Mouse (Mus musculus): Measurements from ENCODE around the gene Eral1.

Eral1 gene

DNA sequence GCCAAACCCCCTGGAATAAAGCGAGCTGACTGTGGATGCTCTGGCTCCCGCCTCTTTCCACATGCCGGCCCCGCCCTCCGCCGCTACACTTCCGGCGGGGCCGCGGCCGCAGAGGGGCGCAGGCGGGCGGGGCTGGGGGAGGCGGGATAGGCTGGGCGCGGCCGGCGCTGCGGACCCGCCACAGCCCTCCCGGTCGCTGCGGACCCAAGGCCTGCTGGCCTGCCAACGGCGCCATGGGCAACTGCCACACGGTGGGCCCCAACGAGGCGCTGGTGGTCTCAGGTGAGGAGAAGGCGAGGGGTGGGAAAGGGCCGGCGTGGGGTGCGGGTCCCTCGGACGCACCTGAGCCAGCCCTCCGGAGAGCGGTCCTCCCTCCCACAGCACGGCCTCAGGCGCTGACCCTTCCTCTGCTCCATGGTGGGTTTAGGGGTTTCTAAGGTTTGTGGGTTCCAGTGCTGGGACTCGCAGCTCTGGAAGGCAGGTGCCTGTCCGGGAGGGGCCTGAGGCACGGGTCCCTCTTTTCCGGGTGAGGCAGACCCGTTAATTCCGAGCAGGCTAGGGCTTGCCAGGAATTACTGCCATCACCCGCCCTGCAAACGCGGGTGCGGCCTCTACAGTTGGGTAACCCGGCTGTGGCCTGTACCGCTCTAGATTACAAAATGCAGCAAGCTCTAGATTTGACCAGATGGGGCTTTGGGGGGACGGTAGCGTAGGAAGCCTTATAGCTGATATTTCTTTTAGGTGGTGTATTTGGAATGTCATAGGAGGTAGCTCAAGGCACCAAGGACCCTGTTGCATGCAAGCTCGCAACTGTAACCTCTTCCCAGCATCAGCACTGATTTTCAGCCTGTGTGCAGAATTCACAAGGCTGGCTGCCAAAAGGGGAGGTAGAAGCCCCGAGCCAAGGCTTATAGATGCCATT is 42.1 kb downstream of the Eral1 start, which contains the start of gene Flot2:
Flot2 (plus strand) TSS at position 101 of the 922 bp plus-strand sequence.
- peak; percentile 80; the same call in 1 of the 2 replicates for ATAC-seq (ENCODE audit: low TSS enrichment)

DNA sequence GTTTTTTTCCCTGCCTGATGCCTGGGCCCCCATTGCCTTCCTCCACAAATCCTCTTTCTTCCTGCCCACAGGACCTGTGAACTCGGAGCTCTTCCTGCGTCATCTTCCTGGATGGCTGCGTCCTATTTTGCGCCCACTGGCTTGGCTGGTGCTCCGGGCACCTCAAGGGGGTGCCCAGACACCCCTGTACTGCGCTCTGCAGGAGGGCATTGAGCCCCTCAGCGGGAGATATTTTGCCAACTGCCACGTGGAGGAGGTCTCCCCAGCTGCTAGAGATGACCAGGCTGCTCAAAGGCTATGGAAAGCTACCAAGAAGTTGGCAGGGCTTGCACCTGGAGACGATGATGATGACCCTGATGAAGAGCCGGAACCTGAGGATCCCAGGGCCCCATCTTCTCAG is 43.4 kb downstream of the Eral1 start:
- ATAC-seq (ENCODE audit: low TSS enrichment): no peak

DNA sequence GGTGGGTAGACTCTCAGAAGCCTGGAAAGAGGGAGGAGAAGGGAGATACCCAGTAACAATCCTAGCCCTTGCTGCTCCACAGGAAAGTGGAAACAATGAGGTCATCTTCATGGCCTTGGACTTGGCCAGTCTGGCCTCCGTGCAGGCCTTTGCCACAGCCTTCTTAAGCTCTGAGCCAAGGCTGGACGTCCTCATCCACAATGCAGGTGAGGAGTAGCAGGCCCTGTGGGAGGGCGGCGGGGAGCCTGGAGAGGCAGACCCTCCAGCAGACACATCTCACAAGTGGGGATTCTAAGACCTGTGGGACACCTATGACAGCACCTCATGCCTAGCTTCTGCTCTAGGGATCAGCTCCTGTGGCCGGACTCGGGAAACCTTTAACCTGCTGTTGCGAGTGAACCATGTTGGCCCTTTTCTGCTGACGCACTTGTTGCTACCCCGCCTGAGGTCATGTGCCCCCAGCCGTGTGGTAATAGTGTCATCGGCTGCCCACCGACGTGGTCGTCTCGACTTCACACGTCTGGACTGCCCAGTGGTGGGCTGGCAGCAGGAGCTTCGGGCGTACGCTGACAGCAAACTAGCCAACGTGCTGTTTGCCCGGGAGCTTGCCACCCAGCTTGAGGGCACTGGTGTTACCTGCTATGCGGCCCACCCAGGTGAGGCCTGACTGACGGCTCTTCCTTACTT is 46.1 kb downstream of the Eral1 start:
- ATAC-seq (ENCODE audit: low TSS enrichment): no peak

DNA sequence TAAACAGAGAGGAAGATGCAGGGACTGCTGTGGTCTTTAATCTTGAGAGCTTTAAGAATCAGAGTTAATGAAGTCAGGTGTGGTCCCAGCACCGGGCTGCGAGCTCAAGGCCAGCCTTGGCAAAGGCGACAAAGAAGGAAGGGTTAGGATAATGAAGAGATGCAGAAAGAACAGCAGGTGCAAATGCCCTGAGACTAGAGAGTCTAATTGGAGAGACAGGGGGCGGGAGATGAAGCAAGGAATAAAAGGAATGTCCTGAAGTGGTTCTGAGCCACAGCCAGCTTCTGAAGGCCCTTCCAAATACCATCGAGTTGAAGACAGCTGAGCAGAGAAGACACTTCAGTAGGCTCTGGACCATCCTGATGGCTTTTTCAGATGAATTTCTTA is 47.4 kb downstream of the Eral1 start:
- no peak for ATAC-seq (ENCODE audit: low TSS enrichment)

DNA sequence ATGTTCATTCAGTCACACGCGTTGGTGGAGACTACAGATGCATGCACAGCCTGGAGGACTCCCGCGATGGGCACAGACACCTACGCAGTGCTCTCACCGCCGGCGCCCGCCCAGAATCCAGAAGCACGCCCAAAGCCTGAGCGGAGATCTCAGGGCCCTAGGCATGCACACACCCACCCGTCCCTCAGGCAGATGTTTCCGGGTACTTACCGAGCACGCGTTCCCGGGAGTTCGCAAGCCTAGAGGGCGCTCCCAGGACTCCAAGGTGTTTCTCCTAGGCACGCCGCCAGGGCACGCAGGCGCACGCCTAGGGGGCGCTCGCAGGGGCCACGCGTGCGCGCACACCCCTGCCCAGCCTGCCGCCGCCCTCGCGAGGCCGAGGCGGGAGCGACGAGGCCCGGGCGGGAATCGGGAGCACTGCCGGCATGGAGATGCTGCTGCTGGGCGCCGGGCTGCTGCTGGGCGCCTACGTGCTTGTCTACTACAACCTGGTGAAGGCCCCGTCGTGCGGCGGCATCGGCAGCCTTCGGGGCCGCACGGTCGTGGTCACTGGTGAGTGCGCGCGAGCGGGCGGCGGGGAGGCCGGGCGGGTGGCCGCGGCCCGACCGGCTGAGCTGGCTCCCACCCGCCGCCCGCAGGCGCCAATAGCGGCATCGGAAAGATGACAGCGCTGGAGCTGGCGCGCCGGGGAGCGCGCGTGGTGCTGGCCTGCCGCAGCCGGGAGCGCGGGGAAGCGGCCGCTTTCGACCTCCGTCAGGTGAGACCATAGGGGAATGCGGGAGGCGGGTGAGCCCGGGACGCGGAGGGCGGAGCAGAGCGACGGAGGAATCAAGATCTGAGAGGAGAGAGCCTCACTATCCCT is 48.0 kb downstream of the Eral1 start, which contains the start of gene Dhrs13:
Dhrs13 (plus strand) TSS at position 334 of the 862 bp plus-strand sequence.
- ATAC-seq (ENCODE audit: low TSS enrichment): peak; percentile 87

DNA sequence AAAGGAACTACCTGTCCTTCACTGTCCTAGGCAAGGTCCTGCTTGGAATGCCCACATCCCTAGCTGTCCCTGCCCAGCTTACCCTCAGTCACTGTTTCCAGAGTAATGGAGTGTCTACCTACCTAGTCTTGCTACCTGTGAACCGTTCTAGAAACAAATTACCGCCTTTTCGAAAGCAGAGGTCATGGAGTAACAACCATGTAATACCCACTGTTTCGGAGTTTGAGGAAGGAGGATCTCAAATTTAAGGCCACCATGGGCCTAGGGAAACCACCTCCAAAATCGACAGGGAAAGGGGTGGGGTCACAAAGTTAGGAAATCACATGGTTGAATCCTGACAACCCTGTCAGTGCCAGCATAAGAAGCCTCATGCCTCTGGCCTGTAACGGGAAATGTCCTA is 48.8 kb downstream of the Eral1 start:
- no peak for ATAC-seq (ENCODE audit: low TSS enrichment)

DNA sequence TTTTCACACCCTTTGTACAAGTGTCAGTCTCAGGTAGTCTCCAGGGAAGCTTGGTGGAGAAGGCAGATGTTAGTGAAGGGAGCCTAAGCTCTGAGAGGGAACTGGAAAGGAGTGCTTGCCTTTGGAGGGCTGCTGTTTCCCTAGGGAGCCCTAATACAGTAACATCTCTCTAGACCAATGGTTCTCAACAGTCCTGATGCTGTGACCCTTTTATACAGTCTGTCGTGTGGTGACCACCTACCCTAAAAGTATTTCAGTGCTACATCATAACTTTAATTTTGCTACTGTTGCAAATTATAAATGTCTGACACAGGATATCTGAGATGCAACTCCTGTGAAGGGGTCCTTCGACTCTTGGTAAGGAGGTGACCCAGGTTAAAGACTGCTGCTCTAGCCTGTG is 49.6 kb downstream of the Eral1 start:
- ATAC-seq (ENCODE audit: low TSS enrichment): no peak

DNA sequence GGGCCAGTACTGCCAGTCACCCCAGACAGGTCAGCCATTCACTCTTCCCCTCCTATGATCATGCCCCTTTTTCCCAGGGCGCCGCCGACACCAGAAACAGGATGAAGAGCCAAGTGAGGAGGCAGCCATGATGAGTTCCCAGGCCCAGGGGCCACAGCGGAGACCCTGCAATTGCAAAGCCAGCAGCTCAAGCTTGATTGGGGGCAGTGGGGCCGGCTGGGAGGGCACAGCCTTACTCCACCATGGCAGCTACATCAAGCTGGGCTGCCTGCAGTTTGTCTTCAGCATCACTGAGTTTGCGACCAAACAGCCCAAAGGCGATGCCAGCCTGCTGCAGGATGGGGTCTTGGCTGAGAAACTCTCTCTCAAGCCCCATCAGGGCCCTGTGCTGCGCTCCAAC is 50.9 kb downstream of the Eral1 start:
- no peak for ATAC-seq (ENCODE audit: low TSS enrichment)

DNA sequence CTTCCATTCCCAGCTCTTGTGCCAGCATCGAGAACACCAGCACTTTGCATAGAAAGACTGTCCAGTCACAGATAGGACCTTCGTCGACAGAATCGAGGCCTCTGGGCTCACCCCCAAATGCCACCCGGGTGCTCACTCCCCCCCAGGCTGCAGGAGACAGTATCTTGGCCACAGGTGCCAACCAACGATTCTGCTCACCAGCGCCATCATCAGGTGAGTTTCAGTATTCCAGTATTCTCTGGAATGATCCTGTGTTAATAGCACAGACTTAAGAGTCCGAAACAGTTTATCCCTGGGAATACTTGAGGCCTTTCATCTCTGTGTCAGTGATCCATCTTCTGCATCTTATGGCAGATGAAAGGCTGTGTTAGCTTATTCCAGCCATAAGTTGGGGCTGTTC is 56.6 kb downstream of the Eral1 start:
- ATAC-seq (ENCODE audit: low TSS enrichment): no peak

Data from frontal cortex, adult (tissue).